Mouse (Mus musculus) kidney, embryonic 15.5 days (tissue): ENCODE measurements around the gene Phlda1. TPM values are rescaled to one million over a fixed set of nuclear protein-coding genes. Genes with fewer than 3 reads are reported as not detected.

ENCODE experiments used
- ATAC-seq: fragments of 200-750 bp; cut with Nextera tagmentation; replicated peaks from 2 replicates; pipeline ENCODE4 v1.8.0; 2017; ENCODE audit warnings: moderate TSS enrichment; ENCODE audit not compliant: low FRiP score
- H3K27ac ChIP-seq: fragments of 300-500 bp; sonication (generic); 2 replicates; pipeline ENCODE4 v1.5.1; 2015; ENCODE audit warnings: mild to moderate bottlenecking, inconsistent platforms
- H3K27me3 ChIP-seq: fragments of 300-500 bp; sonication (generic); 2 replicates; pipeline ENCODE4 v1.6.1; 2015; ENCODE audit warnings: inconsistent platforms
- H3K36me3 ChIP-seq: fragments of 300-500 bp; sonication (generic); 2 replicates; pipeline ENCODE4 v1.6.1; 2015; ENCODE audit warnings: inconsistent platforms
- H3K4me1 ChIP-seq: fragments of 300-500 bp; sonication (generic); 2 replicates; pipeline ENCODE4 v1.6.1; 2015; ENCODE audit warnings: inconsistent platforms
- H3K4me2 ChIP-seq: fragments of 300-500 bp; sonication (generic); 2 replicates; pipeline ENCODE4 v1.6.1; 2015; ENCODE audit warnings: moderate library complexity, mild to moderate bottlenecking, inconsistent platforms
- H3K4me3 ChIP-seq: fragments of 300-500 bp; sonication (generic); replicated peaks from 2 replicates; pipeline ENCODE4 v1.5.1; 2015; ENCODE audit warnings: mild to moderate bottlenecking, inconsistent platforms
- H3K9ac ChIP-seq: fragments of 300-500 bp; sonication (generic); 2 replicates; pipeline ENCODE4 v1.6.1; 2015; ENCODE audit warnings: mild to moderate bottlenecking, inconsistent platforms
- H3K9me3 ChIP-seq: fragments of 300-500 bp; sonication (generic); replicated peaks from 2 replicates; pipeline ENCODE4 v1.6.1; 2016; ENCODE audit warnings: inconsistent platforms
- WGBS: fragments of 180-500 bp; shearing (Covaris S2); methylation state at CpG from one replicate; pipeline ENCODE4 v1.1.7; 2015; ENCODE audit warnings: mixed read lengths; 5-methylcytosine and 5-hydroxymethylcytosine counted together
- polyA plus RNA-seq: library from polyadenylated mRNA; unstranded; fragments of >200 nt; fragmentation: Nextera tagmentation; extraction: Ambion mirVana; gene quantifications from 2 replicates; pipeline ENCODE4 v1.2.1, GENCODE M21; 2015

The Phlda1 gene
- polyA plus RNA-seq, 1 experiment from 2014 or later: 38.6 TPM

GRCm38 (mm10) chr10:111537410-111537809, 31.3 kb downstream of the Phlda1 start:
- no peak overlapping the region for H3K9ac ChIP-seq
- no peaks in the 10 kb centered on the region for H3K27me3 ChIP-seq
- H3K4me1 ChIP-seq: peaks cover 52% of the 10 kb centered on the region
- peak overlapping the region; percentile 17; the same call in 1 of the 2 replicates for H3K4me2 ChIP-seq
- H3K27ac ChIP-seq: no peak overlapping the region
- H3K9me3 ChIP-seq: no peaks in the 10 kb centered on the region
- H3K36me3 ChIP-seq: no peaks in the 10 kb centered on the region
- no peak for ATAC-seq
- no peak overlapping the region for H3K4me3 ChIP-seq
- WGBS: 76% methylated on average over 19 of the region's 19 CpGs

DNA sequence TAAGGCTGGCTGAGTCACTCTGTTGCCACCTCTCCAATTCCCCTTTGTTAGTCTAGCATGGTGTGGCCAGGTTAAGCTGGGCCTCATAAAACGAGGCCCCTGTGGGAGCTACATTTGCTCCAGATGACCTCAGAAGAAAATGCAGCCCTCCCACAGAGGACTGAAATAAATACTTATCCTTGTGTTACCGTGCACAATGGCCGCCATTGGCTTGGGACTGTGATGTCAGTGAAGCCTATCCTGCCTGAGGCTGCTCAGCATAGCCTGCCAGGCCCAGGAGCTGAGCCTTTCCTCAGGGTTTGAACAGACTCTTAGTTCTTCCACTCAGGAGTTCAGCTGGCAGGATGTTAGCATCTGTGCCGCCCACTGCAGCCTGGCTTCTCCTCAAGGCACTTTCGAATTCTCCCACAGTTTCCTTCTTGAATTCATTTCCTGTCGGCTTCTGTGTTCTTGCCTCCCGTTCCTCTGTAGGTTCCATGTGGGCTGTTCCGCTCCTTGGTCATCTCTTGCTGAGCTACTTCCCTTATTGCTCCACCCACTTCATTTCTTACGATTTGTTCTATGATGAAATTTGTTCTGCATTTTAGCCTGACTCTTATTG, 33.7 kb downstream of the Phlda1 start:
- Histone ChIP-seq H3K9me3 (no peaks in the 10 kb centered on the region), H3K9ac (no peak overlapping the region), H3K4me1 (peaks cover 53% of the 10 kb centered on the region), H3K36me3 (no peaks in the 10 kb centered on the region), H3K27ac (peak overlapping the region; percentile 80), H3K4me3 (no peak overlapping the region), H3K27me3 (no peaks in the 10 kb centered on the region), H3K4me2 (peak overlapping the region; percentile 13)
- WGBS: 8% methylated on average over 9 of the region's 9 CpGs
- peak; percentile 77 for ATAC-seq

- 49% methylated on average over 9 of the region's 9 CpGs for WGBS
- Histone ChIP-seq H3K27me3 (no peaks in the 10 kb centered on the region), H3K4me1 (peaks cover 53% of the 10 kb centered on the region)
Observed at GRCm38 (mm10) chr10:111540678-111541077, 34.6 kb downstream of the Phlda1 start.

DNA sequence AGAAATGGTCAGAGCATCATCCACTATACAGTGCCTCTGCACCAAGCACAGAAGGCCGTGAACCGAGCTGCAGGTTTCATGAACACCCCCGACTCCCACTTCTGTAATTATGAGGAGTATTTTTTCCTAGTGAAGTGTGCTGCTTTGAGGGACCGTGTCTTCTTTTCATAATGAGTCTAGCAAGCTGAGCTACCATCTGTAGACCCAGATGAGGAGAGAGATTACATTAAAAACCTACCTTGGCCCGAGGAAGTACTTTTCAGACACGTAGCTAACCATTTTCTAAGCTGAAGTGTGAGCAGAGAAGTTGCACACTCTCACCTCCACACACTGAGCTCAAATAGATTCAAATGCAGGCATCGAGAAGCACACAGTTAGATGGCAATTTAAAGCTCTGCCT, 37.0 kb downstream of the Phlda1 start:
- H3K4me2 ChIP-seq: no peak overlapping the region
- no peak for ATAC-seq
- H3K27ac ChIP-seq: no peak overlapping the region
- H3K4me3 ChIP-seq: no peak overlapping the region
- H3K36me3 ChIP-seq: no peaks in the 10 kb centered on the region
- peaks cover 54% of the 10 kb centered on the region for H3K4me1 ChIP-seq
- no peak overlapping the region for H3K9ac ChIP-seq
- H3K9me3 ChIP-seq: no peaks in the 10 kb centered on the region
- 72% methylated on average over 7 of the region's 7 CpGs for WGBS
- no peaks in the 10 kb centered on the region for H3K27me3 ChIP-seq

More at GRCm38 (mm10) chr10:111540678-111541077, 34.6 kb downstream of the Phlda1 start:
- Histone ChIP-seq H3K36me3 (no peaks in the 10 kb centered on the region), H3K4me3 (no peak overlapping the region), H3K4me2 (no peak overlapping the region), H3K9ac (no peak overlapping the region), H3K9me3 (no peaks in the 10 kb centered on the region), H3K27ac (peak overlapping the region; percentile 80)
- 0 out of 2 replicates have a peak, but pooled peaks have one; percentile 23 for ATAC-seq

- Histone ChIP-seq H3K9me3 (no peaks in the 10 kb centered on the region), H3K36me3 (no peaks in the 10 kb centered on the region), H3K4me1 (peaks cover 47% of the 10 kb centered on the region), H3K4me2 (no peak overlapping the region), H3K4me3 (no peak overlapping the region), H3K27me3 (no peaks in the 10 kb centered on the region), H3K27ac (peak overlapping the region; percentile 75), H3K9ac (no peak overlapping the region)
- 18% methylated on average over 7 of the region's 7 CpGs for WGBS
- ATAC-seq: peak; percentile 57
Observed at GRCm38 (mm10) chr10:111543781-111544260, 37.7 kb downstream of the Phlda1 start.

GRCm38 (mm10) chr10:111544311-111544710, 38.2 kb downstream of the Phlda1 start:
- Histone ChIP-seq H3K4me3 (no peak overlapping the region), H3K4me1 (peaks cover 42% of the 10 kb centered on the region), H3K4me2 (no peak overlapping the region), H3K27ac (peak overlapping the region; percentile 75; the same call in 1 of the 2 replicates), H3K9me3 (no peaks in the 10 kb centered on the region), H3K9ac (no peak overlapping the region), H3K36me3 (no peaks in the 10 kb centered on the region), H3K27me3 (no peaks in the 10 kb centered on the region)
- 81% methylated on average over 4 of the region's 4 CpGs for WGBS
- no peak for ATAC-seq

DNA sequence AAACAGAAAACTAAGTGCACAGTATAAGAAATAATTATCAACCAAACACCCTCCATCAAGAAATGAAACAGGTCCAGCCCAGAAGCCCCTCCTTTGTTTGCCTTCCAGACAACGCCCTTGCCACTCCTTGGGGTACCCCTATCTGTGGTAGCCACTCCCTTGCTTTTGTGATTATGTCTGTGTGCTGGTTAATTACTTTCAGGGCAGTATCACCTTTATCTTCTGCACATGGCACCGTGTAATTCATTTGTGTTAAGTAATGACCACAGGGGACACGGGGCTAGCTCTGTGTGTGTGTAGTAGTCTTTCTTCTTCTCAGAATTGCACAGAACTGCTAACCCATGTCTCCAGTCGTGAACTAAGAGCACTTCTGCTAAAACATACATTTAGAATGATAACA, 39.6 kb downstream of the Phlda1 start:
- no peaks in the 10 kb centered on the region for H3K27me3 ChIP-seq
- H3K4me2 ChIP-seq: no peak overlapping the region
- H3K27ac ChIP-seq: no peak overlapping the region
- WGBS: 77% methylated on average over 4 of the region's 4 CpGs
- no peak overlapping the region for H3K4me3 ChIP-seq
- ATAC-seq: no peak
- peaks cover 35% of the 10 kb centered on the region for H3K4me1 ChIP-seq
- no peaks in the 10 kb centered on the region for H3K9me3 ChIP-seq
- H3K9ac ChIP-seq: no peak overlapping the region
- no peaks in the 10 kb centered on the region for H3K36me3 ChIP-seq

DNA sequence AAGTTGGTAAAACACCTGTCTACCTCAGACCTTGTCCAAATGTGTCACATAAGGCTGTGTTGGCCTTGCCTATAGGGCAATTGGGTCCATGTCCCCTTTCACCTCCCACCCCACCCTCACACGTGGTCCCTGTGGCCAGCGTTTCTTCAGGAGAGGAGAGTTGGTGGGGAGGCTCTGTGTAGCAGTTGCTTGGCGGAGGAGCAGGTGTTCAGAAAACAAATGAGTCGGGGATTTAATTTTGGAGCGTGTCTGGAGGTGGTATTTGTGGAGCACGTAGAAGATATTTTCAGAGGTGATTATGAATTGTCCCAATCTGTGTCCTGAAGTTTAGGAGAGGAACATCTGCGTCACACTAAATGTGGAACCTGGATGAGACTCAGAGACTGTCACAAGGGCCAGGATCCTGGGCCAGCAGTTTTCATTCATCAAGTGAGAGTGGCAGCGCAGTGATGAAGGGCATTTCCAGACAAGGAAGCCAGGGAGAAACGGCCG, 41.8 kb downstream of the Phlda1 start:
- 66% methylated on average over 10 of the region's 10 CpGs for WGBS
- Histone ChIP-seq H3K4me1 (peaks cover 28% of the 10 kb centered on the region), H3K9me3 (no peaks in the 10 kb centered on the region), H3K27me3 (no peaks in the 10 kb centered on the region), H3K36me3 (no peaks in the 10 kb centered on the region), H3K4me3 (no peak overlapping the region), H3K27ac (0 out of 2 replicates have a peak overlapping the region, but pooled peaks have one; percentile 6), H3K9ac (no peak overlapping the region), H3K4me2 (no peak overlapping the region)
- ATAC-seq: no peak; the same call in 1 of the 2 replicates

DNA sequence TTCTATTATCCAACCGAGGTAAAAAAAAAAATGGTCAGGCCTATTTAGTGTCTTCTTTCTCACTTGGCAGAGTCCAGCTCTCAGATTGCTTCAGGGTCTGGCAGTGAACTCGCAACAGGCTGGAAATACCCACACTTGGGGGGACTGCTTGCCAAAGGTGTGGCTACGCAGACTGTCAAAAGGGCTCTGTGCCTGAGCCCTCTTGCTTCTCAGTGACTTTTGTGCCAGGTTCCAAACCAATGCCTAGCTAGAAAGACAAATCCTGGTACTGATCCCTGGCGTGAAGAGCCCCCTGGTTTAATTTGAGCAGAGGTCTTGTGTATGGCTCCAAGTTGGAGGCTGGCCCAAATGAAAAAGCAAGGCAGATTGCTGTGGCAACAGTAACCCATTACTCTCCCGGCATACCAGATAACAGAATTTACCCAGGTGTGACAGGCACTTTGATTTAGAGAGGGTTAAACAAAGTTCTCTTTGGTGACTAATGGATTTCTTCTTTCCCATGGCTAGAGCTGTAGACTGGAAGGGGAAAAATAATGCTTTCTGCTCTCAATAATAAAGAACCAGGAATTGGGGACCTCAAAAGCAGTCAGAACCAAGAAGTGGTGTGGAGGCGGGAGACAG, 44.1 kb downstream of the Phlda1 start:
- H3K36me3 ChIP-seq: no peaks in the 10 kb centered on the region
- no peak overlapping the region for H3K4me3 ChIP-seq
- H3K9ac ChIP-seq: no peak overlapping the region
- H3K9me3 ChIP-seq: no peaks in the 10 kb centered on the region
- no peak overlapping the region for H3K27ac ChIP-seq
- ATAC-seq: 0 out of 2 replicates have a peak, but pooled peaks have one; percentile 20
- H3K4me1 ChIP-seq: peaks cover 28% of the 10 kb centered on the region
- no peak overlapping the region for H3K4me2 ChIP-seq
- H3K27me3 ChIP-seq: no peaks in the 10 kb centered on the region
- WGBS: 55% methylated on average over 6 of the region's 6 CpGs

GRCm38 (mm10) chr10:111553695-111554094, 47.6 kb downstream of the Phlda1 start:
- no peak overlapping the region for H3K4me2 ChIP-seq
- no peaks in the 10 kb centered on the region for H3K36me3 ChIP-seq
- peaks cover 32% of the 10 kb centered on the region for H3K4me1 ChIP-seq
- WGBS: 27% methylated on average over 7 of the region's 7 CpGs
- H3K9me3 ChIP-seq: no peaks in the 10 kb centered on the region
- H3K27me3 ChIP-seq: no peaks in the 10 kb centered on the region
- no peak overlapping the region for H3K9ac ChIP-seq
- H3K4me3 ChIP-seq: no peak overlapping the region
- no peak overlapping the region for H3K27ac ChIP-seq
- peak; percentile 23 for ATAC-seq

GRCm38 (mm10) chr10:111554651-111555050, 48.6 kb downstream of the Phlda1 start:
- no peak overlapping the region for H3K9ac ChIP-seq
- ATAC-seq: no peak
- H3K4me2 ChIP-seq: no peak overlapping the region
- no peaks in the 10 kb centered on the region for H3K27me3 ChIP-seq
- H3K36me3 ChIP-seq: no peaks in the 10 kb centered on the region
- H3K9me3 ChIP-seq: no peaks in the 10 kb centered on the region
- peaks cover 41% of the 10 kb centered on the region for H3K4me1 ChIP-seq
- 0 out of 2 replicates have a peak overlapping the region, but pooled peaks have one; percentile 13 for H3K27ac ChIP-seq
- no peak overlapping the region for H3K4me3 ChIP-seq
- WGBS: 85% methylated on average over 5 of the region's 5 CpGs

GRCm38 (mm10) chr10:111558211-111558610, 52.1 kb downstream of the Phlda1 start:
- H3K4me2 ChIP-seq: peak overlapping the region; percentile 23
- H3K27ac ChIP-seq: no peak overlapping the region
- 48% methylated on average over 5 of the region's 5 CpGs for WGBS

More at GRCm38 (mm10) chr10:111558211-111558610, 52.1 kb downstream of the Phlda1 start:
- no peaks in the 10 kb centered on the region for H3K27me3 ChIP-seq
- H3K36me3 ChIP-seq: no peaks in the 10 kb centered on the region
- H3K4me1 ChIP-seq: peaks cover 37% of the 10 kb centered on the region
- ATAC-seq: peak; percentile 37; the same call in 1 of the 2 replicates
- no peaks in the 10 kb centered on the region for H3K9me3 ChIP-seq
- no peak overlapping the region for H3K4me3 ChIP-seq
- no peak overlapping the region for H3K9ac ChIP-seq
